Mouse (Mus musculus) midbrain, embryonic 13.5 days (tissue): ENCODE measurements around the gene Smpd4. TPM values are rescaled to one million over a fixed set of nuclear protein-coding genes. Genes with fewer than 3 reads are reported as not detected.

Source experiments
- ATAC-seq: fragments of 200-750 bp; cut with Nextera tagmentation; 2 replicates; pipeline ENCODE4 v1.8.0; 2017; ENCODE audit warnings: mild to moderate bottlenecking, moderate TSS enrichment, moderate library complexity
- H3K27ac ChIP-seq: fragments of 300-500 bp; sonication (generic); 2 replicates; pipeline ENCODE4 v1.5.1; 2015; ENCODE audit warnings: inconsistent platforms, mild to moderate bottlenecking, moderate library complexity
- H3K27me3 ChIP-seq: fragments of 300-500 bp; sonication (generic); 2 replicates; pipeline ENCODE4 v1.6.1; 2015; ENCODE audit warnings: mild to moderate bottlenecking, inconsistent platforms
- H3K36me3 ChIP-seq: fragments of 300-500 bp; sonication (generic); 2 replicates; pipeline ENCODE4 v1.6.1; 2015; ENCODE audit warnings: mild to moderate bottlenecking, inconsistent platforms
- H3K4me1 ChIP-seq: fragments of 300-500 bp; sonication (generic); replicated peaks from 2 replicates; pipeline ENCODE4 v1.6.1; 2015; ENCODE audit warnings: inconsistent platforms
- H3K4me2 ChIP-seq: fragments of 300-500 bp; sonication (generic); replicated peaks from 2 replicates; pipeline ENCODE4 v1.6.1; 2015; ENCODE audit warnings: moderate library complexity, mild to moderate bottlenecking, inconsistent platforms
- H3K4me3 ChIP-seq: fragments of 300-500 bp; sonication (generic); replicated peaks from 2 replicates; pipeline ENCODE4 v1.5.1; 2015; ENCODE audit warnings: mild to moderate bottlenecking, inconsistent platforms
- H3K9ac ChIP-seq: fragments of 300-500 bp; sonication (generic); replicated peaks from 2 replicates; pipeline ENCODE4 v1.6.1; 2015; ENCODE audit warnings: mild to moderate bottlenecking, inconsistent platforms
- H3K9me3 ChIP-seq: fragments of 300-500 bp; sonication (generic); 2 replicates; pipeline ENCODE4 v1.6.1; 2016; ENCODE audit warnings: mild to moderate bottlenecking, inconsistent platforms
- WGBS: fragments of 180-500 bp; shearing (Covaris S2); methylation state at CpG from one replicate; pipeline ENCODE4 v1.1.7; 2015; 5-methylcytosine and 5-hydroxymethylcytosine counted together
- polyA plus RNA-seq: library from polyadenylated mRNA; unstranded; fragments of >200 nt; fragmentation: Nextera tagmentation; extraction: Ambion mirVana; gene quantifications from 2 replicates; pipeline ENCODE4 v1.2.1, GENCODE M21; 2015

Smpd4 gene
- polyA plus RNA-seq, 1 experiment from 2014 or later: 27.9 TPM

DNA sequence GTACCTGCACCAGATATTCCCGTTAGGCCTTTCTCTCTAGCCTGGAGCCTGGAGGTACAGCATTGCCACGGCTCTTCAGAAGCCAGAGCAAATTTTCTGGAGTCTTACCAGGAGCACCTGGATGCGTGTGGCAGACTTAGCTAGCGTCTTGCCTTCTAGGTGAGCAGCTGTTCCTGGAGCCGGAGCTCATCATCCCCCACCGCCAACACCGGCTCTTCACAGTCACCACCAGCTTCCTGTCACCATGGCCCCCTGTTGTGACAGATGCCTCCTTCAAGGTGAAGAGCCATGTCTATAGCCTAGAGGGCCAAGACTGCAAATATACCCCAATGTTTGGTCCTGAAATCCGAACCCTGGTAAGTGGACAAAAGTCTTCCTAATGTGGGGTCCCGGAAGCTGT is 21.6 kb downstream of the Smpd4 start:
- no peak overlapping the region for H3K4me3 ChIP-seq
- peaks cover 71% of the 10 kb centered on the region for H3K36me3 ChIP-seq
- 94% methylated on average over 9 of the region's 9 CpGs for WGBS
- no peak overlapping the region for H3K9ac ChIP-seq
- H3K4me1 ChIP-seq: no peaks in the 10 kb centered on the region
- ATAC-seq: no peak
- H3K4me2 ChIP-seq: no peak overlapping the region
- no peaks in the 10 kb centered on the region for H3K27me3 ChIP-seq
- no peaks in the 10 kb centered on the region for H3K9me3 ChIP-seq
- H3K27ac ChIP-seq: no peak overlapping the region

- H3K4me3 ChIP-seq: no peak overlapping the region
- H3K27ac ChIP-seq: no peak overlapping the region
- no peaks in the 10 kb centered on the region for H3K9me3 ChIP-seq
- no peak overlapping the region for H3K9ac ChIP-seq
- peaks cover 3% of the 10 kb centered on the region; the same call in 1 of the 2 replicates for H3K4me1 ChIP-seq
- 86% methylated on average over 6 of the region's 6 CpGs for WGBS
- no peaks in the 10 kb centered on the region for H3K27me3 ChIP-seq
- ATAC-seq: no peak
- peaks cover 66% of the 10 kb centered on the region for H3K36me3 ChIP-seq
- no peak overlapping the region for H3K4me2 ChIP-seq
These were observed 22.1 kb downstream of the Smpd4 start for GRCm38 (mm10) chr16:17641301-17641700.

GRCm38 (mm10) chr16:17642311-17642710 is 23.2 kb downstream of the Smpd4 start:
- no peak overlapping the region for H3K4me2 ChIP-seq
- 89% methylated on average over 8 of the region's 8 CpGs for WGBS
- H3K36me3 ChIP-seq: peaks cover 60% of the 10 kb centered on the region
- no peaks in the 10 kb centered on the region for H3K27me3 ChIP-seq
- ATAC-seq: no peak
- no peak overlapping the region for H3K4me3 ChIP-seq
- peaks cover 11% of the 10 kb centered on the region for H3K4me1 ChIP-seq
- H3K9ac ChIP-seq: no peak overlapping the region
- no peaks in the 10 kb centered on the region for H3K9me3 ChIP-seq
- H3K27ac ChIP-seq: no peak overlapping the region

DNA sequence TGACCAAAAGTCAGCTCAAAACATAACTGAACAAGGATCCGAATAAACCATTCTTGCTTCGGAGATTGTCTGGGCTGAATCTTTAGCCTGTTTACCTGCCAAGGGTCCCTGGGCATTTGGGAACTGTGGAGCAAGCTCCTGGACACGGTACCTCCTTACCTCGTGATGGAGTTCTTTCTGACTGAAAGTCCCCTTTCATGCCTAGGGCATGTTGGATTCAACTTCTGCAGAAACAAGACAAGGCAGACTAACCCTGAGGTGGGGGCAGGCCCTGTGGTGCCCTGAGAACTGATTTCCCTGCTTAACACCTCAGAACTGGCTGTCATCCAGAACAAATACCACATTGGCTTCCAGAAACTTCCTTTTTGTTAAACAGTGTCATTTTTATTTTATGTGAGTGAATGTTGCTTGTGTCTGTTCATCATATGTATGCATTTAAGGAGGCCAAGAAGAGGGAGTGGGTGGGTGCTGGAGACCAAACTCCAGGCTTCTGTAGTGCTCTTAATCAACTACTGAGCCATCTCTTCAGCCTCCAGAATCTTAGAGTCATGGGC is 24.4 kb downstream of the Smpd4 start:
- Histone ChIP-seq H3K4me3 (no peak overlapping the region), H3K9ac (no peak overlapping the region), H3K4me2 (no peak overlapping the region), H3K36me3 (peaks cover 49% of the 10 kb centered on the region), H3K9me3 (no peaks in the 10 kb centered on the region), H3K27ac (no peak overlapping the region), H3K27me3 (no peaks in the 10 kb centered on the region), H3K4me1 (peaks cover 13% of the 10 kb centered on the region)
- WGBS: 96% methylated on average over 4 of the region's 4 CpGs
- ATAC-seq: no peak

GRCm38 (mm10) chr16:17646310-17647114 is 27.4 kb downstream of the Smpd4 start, which contains the start of gene Ccdc74a:
TSS of gene Ccdc74a (plus strand) at chr16:17646470.
- H3K9me3 ChIP-seq: no peaks in the 10 kb centered on the region
- no peak within 1 kb of the TSS for H3K27ac ChIP-seq
- peaks cover 13% of the 10 kb centered on the region for H3K4me1 ChIP-seq
- peaks cover 47% of the 10 kb centered on the region for H3K36me3 ChIP-seq
- WGBS: 2% methylated on average over 65 of the region's 65 CpGs
- peak within 1 kb of the TSS; percentile 79 for H3K9ac ChIP-seq
- H3K4me2 ChIP-seq: peak within 1 kb of the TSS; percentile 87
- no peaks in the 10 kb centered on the region for H3K27me3 ChIP-seq
- peak within 1 kb of the TSS; percentile 63 for H3K4me3 ChIP-seq
- ATAC-seq: peak; percentile 96

DNA sequence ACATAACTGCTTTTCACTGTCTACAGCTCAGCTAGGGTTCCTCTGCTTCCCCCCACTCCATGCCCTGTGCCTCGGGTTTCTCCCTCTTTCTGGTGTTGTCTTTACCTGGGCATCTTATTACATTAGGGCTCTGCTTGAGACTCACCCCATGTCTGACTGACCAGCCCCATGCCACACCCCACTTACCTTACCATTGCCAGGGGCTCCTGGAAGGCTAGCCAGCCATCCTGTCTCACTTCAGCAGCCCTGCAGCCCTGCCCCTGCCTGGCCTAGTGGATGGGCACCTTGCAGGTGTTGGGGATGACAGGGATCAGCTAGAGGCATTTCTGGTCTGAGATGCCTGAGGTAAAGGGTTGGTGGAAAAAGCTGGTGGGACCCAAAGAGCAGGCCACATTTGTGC is 28.0 kb downstream of the Smpd4 start:
- peak overlapping the region; percentile 25; the same call in 1 of the 2 replicates for H3K9ac ChIP-seq
- 18% methylated on average over 1 of the region's 1 CpGs for WGBS
- ATAC-seq: peak; percentile 13; the same call in 1 of the 2 replicates

DNA sequence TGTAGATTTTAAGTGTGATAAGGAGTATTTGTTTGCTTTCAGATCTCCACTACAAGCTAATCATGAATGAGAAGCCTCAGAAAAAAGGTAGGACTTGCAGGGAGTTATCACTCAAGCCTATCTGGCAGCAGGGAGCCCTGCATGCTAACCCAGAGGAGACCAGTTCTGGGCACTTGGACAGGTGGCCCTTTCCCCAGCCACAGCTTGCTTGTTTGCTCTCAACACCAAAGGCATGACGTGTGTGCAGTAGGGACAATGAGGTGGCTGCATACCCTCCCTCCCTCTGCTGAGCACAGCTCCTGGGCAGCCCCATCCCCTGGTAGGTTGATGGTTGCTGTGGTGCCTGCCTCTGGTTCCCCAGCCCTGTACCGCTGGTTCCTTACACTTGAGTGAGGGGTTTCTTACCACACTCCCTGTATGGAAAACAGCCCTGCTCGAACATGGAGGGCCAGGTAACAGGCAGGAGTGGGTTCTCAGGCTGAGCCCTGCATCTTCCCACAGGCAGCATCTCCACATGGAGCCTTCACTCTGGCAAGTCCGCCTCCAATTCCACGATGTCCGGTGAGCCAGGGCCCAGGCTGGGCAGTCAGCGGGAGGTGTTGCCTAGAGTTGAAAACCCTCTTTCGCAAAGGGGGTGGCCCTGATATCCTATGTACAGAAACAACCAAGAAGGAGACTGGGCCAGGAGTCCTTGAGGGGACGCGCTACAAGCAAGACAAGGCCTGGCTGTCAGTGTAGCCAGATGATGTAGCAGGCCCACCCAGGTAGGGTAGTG is 28.6 kb downstream of the Smpd4 start:
- H3K9me3 ChIP-seq: no peaks in the 10 kb centered on the region
- H3K9ac ChIP-seq: 0 out of 2 replicates have a peak overlapping the region, but pooled peaks have one; percentile 25
- H3K4me2 ChIP-seq: no peak overlapping the region
- peaks cover 13% of the 10 kb centered on the region for H3K4me1 ChIP-seq
- no peak for ATAC-seq
- H3K27me3 ChIP-seq: no peaks in the 10 kb centered on the region
- H3K27ac ChIP-seq: no peak overlapping the region
- WGBS: 83% methylated on average over 10 of the region's 10 CpGs
- H3K4me3 ChIP-seq: no peak overlapping the region
- peaks cover 50% of the 10 kb centered on the region for H3K36me3 ChIP-seq

More for the DNA sequence above, 28.0 kb downstream of the Smpd4 start:
- no peaks in the 10 kb centered on the region for H3K27me3 ChIP-seq
- peaks cover 13% of the 10 kb centered on the region for H3K4me1 ChIP-seq
- H3K4me2 ChIP-seq: peak overlapping the region; percentile 87
- no peaks in the 10 kb centered on the region for H3K9me3 ChIP-seq
- H3K36me3 ChIP-seq: peaks cover 50% of the 10 kb centered on the region
- H3K27ac ChIP-seq: no peak overlapping the region
- H3K4me3 ChIP-seq: peak overlapping the region; percentile 63

DNA sequence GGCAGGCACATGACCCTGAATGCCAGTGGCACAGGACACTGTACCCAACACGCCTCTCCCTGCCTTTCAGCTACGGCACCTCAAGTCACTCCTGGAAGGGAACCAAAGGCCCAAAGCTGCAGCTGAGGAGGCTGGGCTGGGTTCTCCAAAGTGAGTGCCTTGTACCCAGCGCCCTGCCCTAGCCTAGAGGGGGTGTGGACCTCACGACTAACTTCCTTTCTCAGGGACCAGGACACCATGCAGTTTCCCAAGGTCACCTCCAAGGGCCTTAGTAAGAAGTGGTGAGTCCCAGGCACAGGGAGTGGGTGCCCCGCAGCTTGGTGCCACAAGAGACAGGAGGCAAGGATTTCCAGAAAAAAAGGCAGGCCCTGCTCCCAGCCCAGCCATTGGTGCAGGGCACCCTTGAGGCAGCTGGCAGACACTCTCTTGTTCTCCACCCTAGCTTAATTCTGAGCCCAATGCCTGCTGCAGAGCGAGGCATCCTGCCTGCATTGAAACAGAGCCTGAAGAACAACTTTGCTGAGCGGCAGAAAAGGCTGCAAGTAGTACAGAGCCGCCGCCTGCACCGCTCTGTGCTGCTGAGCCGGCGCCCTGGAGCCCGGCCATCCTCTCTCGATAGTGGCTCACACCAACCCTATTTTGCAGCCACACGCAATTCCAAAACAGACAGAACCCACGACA is 30.9 kb downstream of the Smpd4 start:
- H3K27me3 ChIP-seq: no peaks in the 10 kb centered on the region
- H3K27ac ChIP-seq: no peak overlapping the region
- 91% methylated on average over 16 of the region's 16 CpGs for WGBS
- peaks cover 13% of the 10 kb centered on the region for H3K4me1 ChIP-seq
- ATAC-seq: no peak
- no peaks in the 10 kb centered on the region for H3K9me3 ChIP-seq
- no peak overlapping the region for H3K4me3 ChIP-seq
- H3K36me3 ChIP-seq: peaks cover 64% of the 10 kb centered on the region
- H3K4me2 ChIP-seq: no peak overlapping the region
- H3K9ac ChIP-seq: no peak overlapping the region

GRCm38 (mm10) chr16:17650711-17651110 is 31.6 kb downstream of the Smpd4 start:
- H3K4me1 ChIP-seq: peaks cover 13% of the 10 kb centered on the region
- no peak for ATAC-seq
- H3K27me3 ChIP-seq: no peaks in the 10 kb centered on the region
- H3K9ac ChIP-seq: no peak overlapping the region
- H3K27ac ChIP-seq: no peak overlapping the region
- no peak overlapping the region for H3K4me2 ChIP-seq
- WGBS: 93% methylated on average over 1 of the region's 1 CpGs
- H3K4me3 ChIP-seq: no peak overlapping the region
- no peaks in the 10 kb centered on the region for H3K9me3 ChIP-seq
- peaks cover 71% of the 10 kb centered on the region for H3K36me3 ChIP-seq

GRCm38 (mm10) chr16:17652607-17653006 is 33.5 kb downstream of the Smpd4 start:
- H3K9ac ChIP-seq: no peak overlapping the region
- H3K4me1 ChIP-seq: no peaks in the 10 kb centered on the region
- H3K36me3 ChIP-seq: peaks cover 81% of the 10 kb centered on the region
- H3K4me3 ChIP-seq: no peak overlapping the region
- no peak overlapping the region for H3K27ac ChIP-seq
- no peak for ATAC-seq
- H3K9me3 ChIP-seq: no peaks in the 10 kb centered on the region
- H3K4me2 ChIP-seq: no peak overlapping the region
- no peaks in the 10 kb centered on the region for H3K27me3 ChIP-seq
- WGBS: 96% methylated on average over 4 of the region's 4 CpGs

DNA sequence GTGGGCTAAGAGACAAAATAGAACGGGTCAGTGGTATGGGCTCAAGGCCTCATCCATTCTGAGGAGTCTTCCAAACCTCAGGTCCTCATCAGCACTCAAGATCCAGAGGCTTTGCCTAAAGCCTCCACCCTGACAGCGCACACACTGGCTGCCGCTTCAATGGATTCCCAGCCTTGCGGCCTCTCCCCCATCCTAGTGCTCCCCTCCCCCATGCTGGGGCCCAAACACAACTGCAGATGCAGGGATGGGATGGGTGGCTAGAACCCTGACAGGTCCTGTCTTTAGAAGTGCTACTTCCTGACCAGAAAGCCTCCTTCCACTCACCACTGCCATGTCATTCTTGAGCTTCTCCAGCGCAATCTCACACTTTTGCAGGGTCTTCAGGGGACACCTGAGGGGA is 34.4 kb downstream of the Smpd4 start:
- Histone ChIP-seq H3K4me1 (no peaks in the 10 kb centered on the region), H3K9ac (no peak overlapping the region), H3K27ac (no peak overlapping the region), H3K4me2 (no peak overlapping the region), H3K4me3 (no peak overlapping the region), H3K36me3 (peaks cover 89% of the 10 kb centered on the region), H3K27me3 (no peaks in the 10 kb centered on the region), H3K9me3 (no peaks in the 10 kb centered on the region)
- 95% methylated on average over 5 of the region's 5 CpGs for WGBS
- no peak for ATAC-seq
